Mouse (Mus musculus): ENCODE data around the gene Cdhr2. TPM values are rescaled to one million over a fixed set of nuclear protein-coding genes. Genes with fewer than 3 reads are reported as not detected.

Cdhr2 gene
- polyA plus RNA-seq, 1 experiment from 2014 or later = 64.2 TPM

DNA sequence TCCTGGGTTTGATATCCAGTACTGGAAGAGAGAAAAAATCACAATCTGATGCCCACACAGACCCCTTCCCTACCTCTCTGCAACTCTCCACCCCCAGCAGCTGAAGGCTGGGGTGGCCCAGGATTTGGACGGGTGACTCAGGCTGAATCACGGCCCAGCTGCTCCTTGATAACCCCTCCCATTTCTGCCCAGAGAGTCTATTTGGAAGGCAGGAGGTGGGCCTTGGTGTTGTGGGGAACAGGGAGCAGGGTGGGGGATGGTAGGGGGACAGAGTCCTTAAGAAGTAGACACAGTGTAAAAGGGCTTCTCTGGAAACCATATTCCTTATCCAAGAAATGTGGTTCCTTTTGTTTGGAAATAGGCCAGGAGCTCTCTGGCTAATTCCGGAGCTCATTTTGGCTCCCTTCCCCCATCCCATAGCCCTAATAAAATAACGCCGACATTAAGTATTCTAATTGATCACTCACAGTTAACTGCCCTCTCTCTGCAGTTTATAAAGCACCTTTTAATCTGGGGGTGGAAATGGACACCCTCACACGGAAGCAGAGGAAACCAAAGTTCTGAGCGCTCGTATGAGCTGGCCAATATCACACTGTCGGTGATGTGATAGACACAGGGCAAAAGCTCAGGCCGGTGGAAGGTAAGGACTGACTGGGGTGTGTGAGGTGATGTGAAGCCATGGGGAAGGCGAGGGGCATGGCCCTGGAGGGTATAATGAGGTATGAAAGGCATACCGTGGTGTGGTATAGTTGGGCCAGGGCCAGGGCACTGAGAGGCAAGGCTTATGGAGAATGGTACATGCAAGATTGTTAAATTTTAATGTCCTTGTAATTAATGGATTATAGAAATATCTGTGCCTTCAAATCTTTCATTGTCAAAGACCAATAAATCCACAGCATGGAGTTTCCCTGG, 53.2 kb downstream of the Cdhr2 start:
- WGBS = 45% methylated on average over 12 of the region's 12 CpGs
- no peak for ATAC-seq
- H3K27me3 ChIP-seq (replicated peaks; ENCODE audit: control insufficient read depth, insufficient read depth, low read length) = peaks cover 22% of the 10 kb centered on the region
- peaks cover 16% of the 10 kb centered on the region for H3K4me1 ChIP-seq (ENCODE audit: control insufficient read depth, insufficient read depth, low read length)
- no peaks in the 10 kb centered on the region for H3K36me3 ChIP-seq (ENCODE audit: control insufficient read depth, insufficient read depth, low read length)
- no peak overlapping the region for H3K4me3 ChIP-seq (ENCODE audit: low read length)
- H3K4me2 ChIP-seq (ENCODE audit: low read depth, low read length) = no peak overlapping the region
- H3K27ac ChIP-seq (ENCODE audit: low read length) = no peak overlapping the region
- no peaks in the 10 kb centered on the region for H3K9me3 ChIP-seq (ENCODE audit: control insufficient read depth, low read length)
- H3K9ac ChIP-seq (ENCODE audit: low read depth, low read length) = no peak overlapping the region

DNA sequence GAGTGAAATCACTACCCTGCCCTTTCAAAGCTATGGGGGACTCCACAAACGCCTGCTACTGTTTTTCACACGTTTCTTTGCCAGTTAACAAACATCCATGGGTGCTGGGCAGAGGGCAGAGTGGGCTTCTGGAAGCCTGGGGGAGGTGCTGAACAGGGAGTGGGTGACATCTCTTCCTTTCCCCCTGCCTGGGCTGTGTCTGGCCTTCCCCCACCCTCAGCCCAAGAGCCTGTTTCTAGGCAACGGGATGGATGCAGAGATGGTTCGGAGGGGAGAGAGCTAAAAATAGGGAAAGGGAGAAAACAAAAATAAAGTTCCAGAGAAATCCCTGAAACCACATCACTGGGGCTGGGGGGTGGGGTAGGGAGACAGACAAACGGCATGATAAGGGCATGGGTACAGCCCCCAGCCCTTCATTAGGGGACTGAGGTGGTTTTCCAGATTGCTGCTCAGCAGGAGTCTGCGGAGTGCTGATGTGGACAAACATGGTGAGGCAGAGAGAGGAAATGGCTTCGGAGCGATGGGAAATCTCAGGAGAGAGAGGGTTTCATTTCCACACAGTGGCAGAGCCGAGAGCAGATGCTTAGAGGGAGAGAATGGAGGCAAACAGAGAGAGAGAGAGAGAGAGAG, 54.1 kb downstream of the Cdhr2 start:
- ATAC-seq = no peak
- H3K27ac ChIP-seq (ENCODE audit: low read length) = no peak overlapping the region
- 25% methylated on average over 9 of the region's 9 CpGs for WGBS
- H3K4me2 ChIP-seq (ENCODE audit: low read depth, low read length) = no peak overlapping the region
- no peak overlapping the region for H3K4me3 ChIP-seq (ENCODE audit: low read length)
- H3K27me3 ChIP-seq (replicated peaks; ENCODE audit: control insufficient read depth, insufficient read depth, low read length) = peaks cover 20% of the 10 kb centered on the region; the same call in 1 of the 2 replicates
- H3K9me3 ChIP-seq (ENCODE audit: control insufficient read depth, low read length) = no peaks in the 10 kb centered on the region
- no peak overlapping the region for H3K9ac ChIP-seq (ENCODE audit: low read depth, low read length)
- H3K36me3 ChIP-seq (ENCODE audit: control insufficient read depth, insufficient read depth, low read length) = no peaks in the 10 kb centered on the region
- H3K4me1 ChIP-seq (ENCODE audit: control insufficient read depth, insufficient read depth, low read length) = peaks cover 10% of the 10 kb centered on the region; the same call in 1 of the 2 replicates

DNA sequence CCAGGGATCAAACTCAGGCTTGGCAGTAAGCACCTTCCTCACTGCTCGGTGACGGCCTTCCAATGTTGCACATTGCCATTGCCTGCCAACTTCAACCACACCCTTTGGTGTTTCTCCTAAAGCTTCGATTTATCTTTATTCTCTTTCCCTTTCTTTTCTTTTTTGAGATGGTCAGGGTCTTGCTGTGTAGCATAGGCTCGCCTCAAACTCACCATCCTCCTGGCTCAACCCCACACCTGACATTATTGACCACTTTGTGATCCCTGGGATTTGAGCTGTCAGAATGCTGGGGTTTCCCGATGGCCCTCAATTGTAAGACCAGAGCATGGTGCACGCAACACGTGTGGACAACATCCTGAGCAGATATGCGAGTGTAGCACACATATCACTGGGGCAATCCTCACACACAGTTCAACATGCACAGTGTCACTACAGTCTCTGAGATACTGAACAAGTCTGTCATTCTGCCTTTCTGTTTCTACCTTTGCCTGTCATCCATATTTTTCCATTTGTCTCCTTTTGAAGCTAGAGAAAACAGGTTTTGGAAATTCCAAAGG, 55.0 kb downstream of the Cdhr2 start:
- Histone ChIP-seq H3K27me3 (replicated peaks; ENCODE audit: control insufficient read depth, insufficient read depth, low read length) (peaks cover 20% of the 10 kb centered on the region; the same call in 1 of the 2 replicates), H3K4me3 (ENCODE audit: low read length) (no peak overlapping the region), H3K27ac (ENCODE audit: low read length) (no peak overlapping the region), H3K9ac (ENCODE audit: low read depth, low read length) (no peak overlapping the region), H3K9me3 (ENCODE audit: control insufficient read depth, low read length) (no peaks in the 10 kb centered on the region), H3K36me3 (ENCODE audit: control insufficient read depth, insufficient read depth, low read length) (no peaks in the 10 kb centered on the region), H3K4me2 (ENCODE audit: low read depth, low read length) (no peak overlapping the region), H3K4me1 (ENCODE audit: control insufficient read depth, insufficient read depth, low read length) (peaks cover 10% of the 10 kb centered on the region; the same call in 1 of the 2 replicates)
- no peak for ATAC-seq
- WGBS = 86% methylated on average over 8 of the region's 8 CpGs

DNA sequence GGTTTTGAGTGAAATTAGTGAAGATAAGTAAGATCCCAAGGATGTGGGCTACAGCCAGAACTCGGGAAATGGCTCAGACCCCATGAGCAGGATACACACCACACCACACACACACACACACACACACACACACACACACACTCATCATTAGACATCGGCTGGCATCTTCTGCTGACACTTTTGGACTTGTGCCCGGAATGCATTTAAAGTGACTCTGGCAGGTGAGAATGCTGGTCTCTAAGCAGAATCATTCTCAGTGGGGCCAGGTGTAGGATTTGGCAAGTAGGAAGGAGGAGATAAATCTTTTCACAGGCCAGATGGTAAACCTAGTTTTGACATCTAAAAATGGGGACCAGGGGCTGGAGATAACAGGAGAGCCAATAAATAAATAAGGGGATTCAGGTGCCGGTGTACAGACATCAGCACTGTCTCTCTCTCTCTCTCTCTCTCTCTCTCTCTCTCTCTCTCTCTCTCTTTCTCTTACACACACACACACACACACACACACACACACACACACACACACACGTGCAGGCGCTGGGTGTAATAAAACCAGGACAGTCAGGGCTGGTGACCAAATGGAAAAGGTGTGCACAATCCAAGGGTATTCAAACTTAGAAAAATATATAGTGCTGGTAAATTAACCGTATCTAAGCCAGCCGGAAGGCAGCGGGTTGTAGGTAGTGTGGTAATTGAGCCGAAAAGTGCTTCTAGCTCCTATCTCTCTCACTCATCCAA, 56.0 kb downstream of the Cdhr2 start:
- H3K9me3 ChIP-seq (ENCODE audit: control insufficient read depth, low read length) = no peaks in the 10 kb centered on the region
- H3K27ac ChIP-seq (ENCODE audit: low read length) = no peak overlapping the region
- 40% methylated on average over 10 of the region's 10 CpGs for WGBS
- H3K4me2 ChIP-seq (ENCODE audit: low read depth, low read length) = peak overlapping the region; percentile 77
- H3K4me3 ChIP-seq (ENCODE audit: low read length) = peak overlapping the region; percentile 49
- peaks cover 10% of the 10 kb centered on the region; the same call in 1 of the 2 replicates for H3K4me1 ChIP-seq (ENCODE audit: control insufficient read depth, insufficient read depth, low read length)
- peaks cover 20% of the 10 kb centered on the region; the same call in 1 of the 2 replicates for H3K27me3 ChIP-seq (replicated peaks; ENCODE audit: control insufficient read depth, insufficient read depth, low read length)
- no peaks in the 10 kb centered on the region for H3K36me3 ChIP-seq (ENCODE audit: control insufficient read depth, insufficient read depth, low read length)
- H3K9ac ChIP-seq (ENCODE audit: low read depth, low read length) = no peak overlapping the region
- ATAC-seq = no peak

DNA sequence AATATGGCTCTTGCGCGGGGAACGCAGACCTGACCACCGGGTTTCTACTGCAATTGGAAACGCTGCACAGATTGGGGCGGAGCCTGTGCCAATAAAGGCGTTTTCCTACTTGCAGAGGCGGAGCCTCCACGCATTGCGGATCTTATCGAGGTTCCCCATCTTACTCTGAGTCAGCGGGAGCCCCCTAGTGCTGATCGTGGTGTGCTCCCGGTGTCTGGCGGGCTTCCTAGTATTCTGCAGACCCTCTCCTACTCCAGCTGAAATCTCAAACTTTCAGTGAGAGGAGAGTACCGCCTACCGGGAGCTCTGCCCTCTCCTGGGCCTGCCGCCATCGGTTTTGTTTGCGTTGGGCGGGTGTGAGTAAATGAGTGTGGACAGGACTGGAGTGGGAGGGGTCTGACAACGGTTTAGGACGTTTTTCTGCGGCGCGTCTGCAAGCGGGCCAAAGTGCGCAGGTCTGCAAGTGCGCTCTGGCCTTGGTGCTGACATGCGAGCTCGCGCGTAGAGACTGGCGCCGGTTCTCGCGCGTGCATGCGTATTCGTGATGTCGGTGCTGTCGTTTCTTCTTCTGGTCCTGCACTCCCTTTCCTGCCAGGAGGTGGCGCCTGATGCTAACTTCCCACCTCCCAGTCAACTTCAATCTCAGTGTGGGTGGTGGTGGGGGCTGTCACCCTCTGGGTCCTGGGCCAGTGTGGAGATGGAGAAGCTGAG, 56.9 kb downstream of the Cdhr2 start:
- H3K27ac ChIP-seq (ENCODE audit: low read length) = no peak overlapping the region
- WGBS = under 1% methylated on average over 43 of the region's 43 CpGs
- no peaks in the 10 kb centered on the region for H3K9me3 ChIP-seq (ENCODE audit: control insufficient read depth, low read length)
- H3K4me2 ChIP-seq (ENCODE audit: low read depth, low read length) = peak overlapping the region; percentile 77
- H3K4me1 ChIP-seq (ENCODE audit: control insufficient read depth, insufficient read depth, low read length) = peaks cover 10% of the 10 kb centered on the region; the same call in 1 of the 2 replicates
- ATAC-seq = peak; percentile 89
- peaks cover 23% of the 10 kb centered on the region for H3K27me3 ChIP-seq (replicated peaks; ENCODE audit: control insufficient read depth, insufficient read depth, low read length)
- no peak overlapping the region for H3K9ac ChIP-seq (ENCODE audit: low read depth, low read length)
- peak overlapping the region; percentile 49 for H3K4me3 ChIP-seq (ENCODE audit: low read length)
- H3K36me3 ChIP-seq (ENCODE audit: control insufficient read depth, insufficient read depth, low read length) = no peaks in the 10 kb centered on the region

DNA sequence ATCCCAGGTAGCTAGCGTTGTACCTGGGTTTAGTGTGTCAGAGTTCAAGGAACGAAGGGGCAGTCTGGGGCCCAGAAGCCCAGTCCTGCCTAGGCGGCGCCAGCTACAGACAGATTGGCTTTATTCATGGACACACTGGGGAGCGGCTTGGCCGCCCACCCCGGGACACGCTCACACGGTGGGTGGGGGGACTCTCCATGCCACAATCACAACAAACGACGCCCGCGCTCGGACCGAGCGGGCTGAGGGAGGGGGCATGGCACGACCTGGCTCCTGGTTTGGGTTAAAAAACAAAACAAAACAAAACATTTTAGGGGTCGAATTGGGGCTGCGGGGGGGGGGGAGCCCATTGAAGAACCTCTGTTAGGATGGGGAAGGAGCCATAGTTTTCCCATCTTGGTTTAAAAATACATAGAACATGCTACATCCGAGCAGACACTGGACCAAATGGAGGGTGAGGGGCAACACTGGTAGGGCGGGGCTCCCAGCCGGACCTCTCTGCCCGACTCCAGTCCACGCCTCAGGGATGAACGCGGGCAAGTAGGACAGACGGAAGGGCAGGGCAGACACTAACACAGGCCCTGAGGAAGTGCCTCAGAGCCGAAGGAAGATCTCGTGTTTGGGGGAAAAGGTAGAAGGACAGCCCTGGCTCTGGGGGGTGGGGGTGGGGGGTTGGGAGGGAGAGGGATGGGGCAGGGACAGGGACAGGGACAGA, 57.7 kb downstream of the Cdhr2 start:
- Histone ChIP-seq H3K4me2 (ENCODE audit: low read depth, low read length) (peak overlapping the region; percentile 77), H3K9me3 (ENCODE audit: control insufficient read depth, low read length) (no peaks in the 10 kb centered on the region), H3K4me1 (ENCODE audit: control insufficient read depth, insufficient read depth, low read length) (peaks cover 10% of the 10 kb centered on the region; the same call in 1 of the 2 replicates), H3K36me3 (ENCODE audit: control insufficient read depth, insufficient read depth, low read length) (no peaks in the 10 kb centered on the region), H3K4me3 (ENCODE audit: low read length) (peak overlapping the region; percentile 49), H3K27me3 (replicated peaks; ENCODE audit: control insufficient read depth, insufficient read depth, low read length) (peaks cover 27% of the 10 kb centered on the region), H3K9ac (ENCODE audit: low read depth, low read length) (no peak overlapping the region), H3K27ac (ENCODE audit: low read length) (no peak overlapping the region)
- no peak for ATAC-seq
- WGBS = 3% methylated on average over 29 of the region's 29 CpGs

DNA sequence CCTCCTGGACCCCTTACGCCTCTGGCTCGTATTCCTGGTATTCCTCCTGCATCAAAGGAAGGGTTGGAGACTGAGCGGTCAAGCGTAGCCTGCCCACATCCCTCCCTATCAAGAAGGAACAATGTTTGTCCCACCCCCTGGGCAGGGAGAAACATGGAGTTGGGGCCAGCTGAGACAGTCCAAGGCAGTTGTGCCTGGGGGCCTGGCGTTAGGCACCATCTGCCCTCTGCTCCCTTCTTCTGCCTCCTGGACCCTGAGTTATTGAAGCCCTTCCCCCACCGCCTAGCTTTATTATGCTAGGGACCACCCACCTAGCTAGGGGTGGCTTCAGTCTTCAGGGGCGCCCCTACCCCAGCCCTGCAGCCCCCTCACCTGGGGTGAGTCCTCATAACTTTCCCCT, 58.2 kb downstream of the Cdhr2 start:
- Histone ChIP-seq H3K27me3 (replicated peaks; ENCODE audit: control insufficient read depth, insufficient read depth, low read length) (peaks cover 33% of the 10 kb centered on the region), H3K4me3 (ENCODE audit: low read length) (no peak overlapping the region), H3K36me3 (ENCODE audit: control insufficient read depth, insufficient read depth, low read length) (no peaks in the 10 kb centered on the region), H3K9me3 (ENCODE audit: control insufficient read depth, low read length) (no peaks in the 10 kb centered on the region), H3K9ac (ENCODE audit: low read depth, low read length) (no peak overlapping the region), H3K27ac (ENCODE audit: low read length) (no peak overlapping the region), H3K4me1 (ENCODE audit: control insufficient read depth, insufficient read depth, low read length) (peaks cover 10% of the 10 kb centered on the region; the same call in 1 of the 2 replicates), H3K4me2 (ENCODE audit: low read depth, low read length) (no peak overlapping the region)
- ATAC-seq = no peak
- WGBS = 12% methylated on average over 7 of the region's 7 CpGs

DNA sequence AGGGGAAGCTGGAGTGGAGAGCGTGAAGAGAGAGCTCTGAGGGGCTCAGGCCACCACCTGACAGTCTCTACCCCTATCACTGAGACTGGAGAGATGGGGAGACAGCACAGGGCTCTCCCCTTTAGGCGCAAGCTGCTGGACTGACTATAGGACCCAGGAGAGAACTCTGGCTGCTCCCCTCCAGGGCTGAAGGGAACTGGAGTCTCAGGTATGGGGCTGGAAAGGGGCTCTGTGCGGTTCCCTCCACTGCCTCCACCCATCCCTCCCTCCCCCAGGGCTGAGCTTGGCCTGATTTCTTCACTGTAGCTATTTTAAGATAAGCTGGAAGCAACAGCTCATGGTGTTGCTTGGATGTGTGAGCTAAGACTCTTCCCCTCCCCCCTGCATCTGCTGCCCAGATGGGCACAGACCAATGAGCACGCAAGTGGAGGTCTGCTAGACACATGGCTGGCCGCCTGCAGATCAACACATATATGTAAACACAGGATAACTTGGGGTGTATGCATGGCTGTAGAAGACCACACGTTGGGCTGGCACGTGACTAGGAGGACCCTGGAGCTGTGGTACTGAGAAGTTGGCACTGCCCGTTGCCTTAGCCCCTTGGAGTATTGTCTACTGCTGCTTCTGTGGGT, 59.0 kb downstream of the Cdhr2 start:
- H3K4me1 ChIP-seq (ENCODE audit: control insufficient read depth, insufficient read depth, low read length) = peaks cover 10% of the 10 kb centered on the region; the same call in 1 of the 2 replicates
- no peak for ATAC-seq
- 55% methylated on average over 8 of the region's 8 CpGs for WGBS
- H3K4me2 ChIP-seq (ENCODE audit: low read depth, low read length) = no peak overlapping the region
- H3K9me3 ChIP-seq (ENCODE audit: control insufficient read depth, low read length) = no peaks in the 10 kb centered on the region
- H3K4me3 ChIP-seq (ENCODE audit: low read length) = no peak overlapping the region
- no peak overlapping the region for H3K9ac ChIP-seq (ENCODE audit: low read depth, low read length)
- peaks cover 41% of the 10 kb centered on the region for H3K27me3 ChIP-seq (replicated peaks; ENCODE audit: control insufficient read depth, insufficient read depth, low read length)
- no peaks in the 10 kb centered on the region for H3K36me3 ChIP-seq (ENCODE audit: control insufficient read depth, insufficient read depth, low read length)
- no peak overlapping the region for H3K27ac ChIP-seq (ENCODE audit: low read length)

All from intestine, embryonic 16.5 days (tissue).